Mouse (Mus musculus) gastrocnemius, postnatal 14 days (tissue): ENCODE data around the gene Acan. TPM values are rescaled to one million over a fixed set of nuclear protein-coding genes. Genes with fewer than 3 reads are reported as not detected.

Experiments
- DNase-seq: peaks from one replicate; pipeline ENCODE4 v3.0.0; 2021; ENCODE audit warnings: mixed read lengths
- intact Hi-C: fragments of 180-260 bp; cut with DNase I; formaldehyde crosslinking; loops from one replicate; pipeline ENCODE4 v1.15.1; 2025; ENCODE audit warnings: low total_unique reads
- long read RNA-seq, 2 experiments: library from polyadenylated mRNA; stranded (forward); transcript quantifications; one replicate each; pipeline ENCODE4 v2.0.0; 2021
- total RNA-seq, 2 experiments: library from RNA; stranded (reverse); gene quantifications; 2 replicates each; pipeline ENCODE4 v1.2.3; 2021

The Acan gene
- 1 to 10 TPM; 2.0 to 2.4 TPM for total RNA-seq
- long read RNA-seq, experiment 1 = 0 reads
- long read RNA-seq, experiment 2 = 0 reads

GRCm38 (mm10) chr7:79053383-79053889 is at the start of gene Acan:
Acan (plus strand) TSS chr7:79053483.
- intact Hi-C loops = no loop called here
- DNase-seq = no peak

GRCm38 (mm10) chr7:79021293-79021905 is 31.9 kb upstream of the Acan start:
- no peak for DNase-seq
- intact Hi-C loops = no loop called here

- intact Hi-C loops = no loop called here
- DNase-seq = no peak
These were observed 24.1 kb upstream of the Acan start for GRCm38 (mm10) chr7:79029138-79029537.

GRCm38 (mm10) chr7:79033745-79034144 is 19.5 kb upstream of the Acan start:
- intact Hi-C loops = no loop called here
- no peak for DNase-seq

- intact Hi-C loops = no loop called here
- no peak for DNase-seq
These were observed 18.8 kb upstream of the Acan start for GRCm38 (mm10) chr7:79034521-79034920.

- DNase-seq = no peak
- intact Hi-C loops = no loop called here
These were observed 1.2 kb upstream of the Acan start for GRCm38 (mm10) chr7:79052081-79052480.

- no peak for DNase-seq
- intact Hi-C loops = no loop called here
These were observed 531 bp upstream of the Acan start for GRCm38 (mm10) chr7:79052521-79053382.

GRCm38 (mm10) chr7:79054111-79054510 is 828 bp downstream of the Acan start:
- intact Hi-C loops = no loop called here
- no peak for DNase-seq

- DNase-seq = no peak
- intact Hi-C loops = no loop called here
These were observed 5.3 kb downstream of the Acan start for GRCm38 (mm10) chr7:79058546-79058945.

- intact Hi-C loops = no loop called here
- no peak for DNase-seq
These were observed 14.2 kb downstream of the Acan start for GRCm38 (mm10) chr7:79067466-79067865.

GRCm38 (mm10) chr7:79068231-79068630 is 14.9 kb downstream of the Acan start:
- no peak for DNase-seq

GRCm38 (mm10) chr7:79079212-79079611 is 25.9 kb downstream of the Acan start:
- no peak for DNase-seq
- intact Hi-C loops = no loop called here

More at GRCm38 (mm10) chr7:79068231-79068630, 14.9 kb downstream of the Acan start:
- intact Hi-C loops = no loop called here

- intact Hi-C loops = loop anchor here (2.0 kb wide), 1 partner anchor 156 kb away; no protein-coding TSS in a partner anchor
These were observed 27.5 kb downstream of the Acan start for GRCm38 (mm10) chr7:79080572-79081399.

GRCm38 (mm10) chr7:79089111-79089510 is 35.8 kb downstream of the Acan start:
- intact Hi-C loops = no loop called here

More at GRCm38 (mm10) chr7:79080572-79081399, 27.5 kb downstream of the Acan start:
- peak; percentile 69 for DNase-seq

GRCm38 (mm10) chr7:79096492-79096891 is 43.2 kb downstream of the Acan start:
- intact Hi-C loops = no loop called here
- no peak for DNase-seq

More at GRCm38 (mm10) chr7:79089111-79089510, 35.8 kb downstream of the Acan start:
- DNase-seq = no peak

GRCm38 (mm10) chr7:79113848-79114247 is 60.6 kb downstream of the Acan start:
- intact Hi-C loops = no loop called here
- no peak for DNase-seq

GRCm38 (mm10) chr7:79123465-79123864 is 70.2 kb downstream of the Acan start:
- intact Hi-C loops = no loop called here
- DNase-seq = no peak

- intact Hi-C loops = no loop called here
These were observed 76.6 kb downstream of the Acan start for GRCm38 (mm10) chr7:79129883-79130282.

GRCm38 (mm10) chr7:79130385-79130784 is 77.1 kb downstream of the Acan start:
- no peak for DNase-seq
- intact Hi-C loops = no loop called here

More at GRCm38 (mm10) chr7:79129883-79130282, 76.6 kb downstream of the Acan start:
- DNase-seq = no peak
